Mouse (Mus musculus) forebrain, embryonic 15.5 days (tissue): ENCODE results near the gene Id2. TPM values are rescaled to one million over a fixed set of nuclear protein-coding genes. Genes with fewer than 3 reads are reported as not detected.
A peak's percentile ranks its signal among the peaks of the same experiment; 100 is the strongest.

ENCODE experiments used
- ATAC-seq: fragments of 200-750 bp; cut with Nextera tagmentation; replicated peaks from 2 replicates; pipeline ENCODE4 v1.8.0; 2017; ENCODE audit warnings: mild to moderate bottlenecking, moderate TSS enrichment, moderate library complexity
- H3K27ac ChIP-seq: fragments of 300-500 bp; sonication (generic); replicated peaks from 2 replicates; pipeline ENCODE4 v1.5.1; 2015; ENCODE audit warnings: mild to moderate bottlenecking, inconsistent platforms
- H3K27me3 ChIP-seq: fragments of 300-500 bp; sonication (generic); 2 replicates; pipeline ENCODE4 v1.6.1; 2015; ENCODE audit warnings: inconsistent platforms
- H3K36me3 ChIP-seq: fragments of 300-500 bp; sonication (generic); 2 replicates; pipeline ENCODE4 v1.6.1; 2015; ENCODE audit warnings: mild to moderate bottlenecking, inconsistent platforms
- H3K4me1 ChIP-seq: fragments of 300-500 bp; sonication (generic); 2 replicates; pipeline ENCODE4 v1.6.1; 2015; ENCODE audit warnings: inconsistent platforms
- H3K4me2 ChIP-seq: fragments of 300-500 bp; sonication (generic); replicated peaks from 2 replicates; pipeline ENCODE4 v1.6.1; 2015; ENCODE audit warnings: mild to moderate bottlenecking, inconsistent platforms
- H3K4me3 ChIP-seq: fragments of 300-500 bp; sonication (generic); 2 replicates; pipeline ENCODE4 v1.5.1; 2015; ENCODE audit warnings: mild to moderate bottlenecking, inconsistent platforms
- H3K9ac ChIP-seq: fragments of 300-500 bp; sonication (generic); replicated peaks from 2 replicates; pipeline ENCODE4 v1.6.1; 2015; ENCODE audit warnings: mild to moderate bottlenecking, inconsistent platforms
- H3K9me3 ChIP-seq: fragments of 300-500 bp; sonication (generic); 2 replicates; pipeline ENCODE4 v1.6.1; 2016; ENCODE audit warnings: inconsistent platforms
- WGBS: fragments of 180-500 bp; shearing (Covaris S2); methylation state at CpG from one replicate; pipeline ENCODE4 v1.1.7; 2015; ENCODE audit warnings: mixed read lengths; 5-methylcytosine and 5-hydroxymethylcytosine counted together
- polyA plus RNA-seq: library from polyadenylated mRNA; unstranded; fragments of >200 nt; fragmentation: Nextera tagmentation; extraction: Ambion mirVana; gene quantifications from 2 replicates; pipeline ENCODE4 v1.2.1, GENCODE M21; 2015

Id2 gene
- polyA plus RNA-seq, 1 experiment from 2014 or later, result 581 TPM

GRCm38 (mm10) chr12:25095538-25095937, 1.4 kb downstream of the Id2 start:
- Histone ChIP-seq H3K27me3 (0 out of 2 replicates have a peak, but pooled peaks cover 3% of the 10 kb centered on the region), H3K4me3 (peak overlapping the region; percentile 85), H3K9ac (peak overlapping the region; percentile 84), H3K9me3 (no peaks in the 10 kb centered on the region), H3K4me1 (peaks cover 54% of the 10 kb centered on the region), H3K4me2 (peak overlapping the region; percentile 95), H3K36me3 (no peaks in the 10 kb centered on the region), H3K27ac (peak overlapping the region; percentile 80)
- under 1% methylated on average over 19 of the region's 19 CpGs for WGBS
- peak; percentile 2 for ATAC-seq

GRCm38 (mm10) chr12:25094621-25095521, 2.1 kb downstream of the Id2 start:
- Histone ChIP-seq H3K4me3 (peak overlapping the region; percentile 85), H3K27me3 (0 out of 2 replicates have a peak, but pooled peaks cover 3% of the 10 kb centered on the region), H3K27ac (peak overlapping the region; percentile 80), H3K4me1 (peaks cover 48% of the 10 kb centered on the region), H3K36me3 (no peaks in the 10 kb centered on the region), H3K9me3 (no peaks in the 10 kb centered on the region), H3K4me2 (peak overlapping the region; percentile 95), H3K9ac (peak overlapping the region; percentile 84)
- WGBS, result 1% methylated on average over 22 of the region's 22 CpGs
- no peak for ATAC-seq

- no peak for ATAC-seq
- H3K27me3 ChIP-seq, result 0 out of 2 replicates have a peak, but pooled peaks cover 3% of the 10 kb centered on the region
- H3K9me3 ChIP-seq, result no peaks in the 10 kb centered on the region
- peaks cover 36% of the 10 kb centered on the region for H3K4me1 ChIP-seq
- WGBS, result 23% methylated on average over 11 of the region's 11 CpGs
- H3K4me3 ChIP-seq, result peak overlapping the region; percentile 41
- H3K27ac ChIP-seq, result peak overlapping the region; percentile 64
- peak overlapping the region; percentile 58 for H3K4me2 ChIP-seq
- no peaks in the 10 kb centered on the region for H3K36me3 ChIP-seq
- H3K9ac ChIP-seq, result peak overlapping the region; percentile 34
These were observed 3.6 kb downstream of the Id2 start for GRCm38 (mm10) chr12:25093241-25093774.

GRCm38 (mm10) chr12:25092751-25093211, 4.2 kb downstream of the Id2 start:
- peak overlapping the region; percentile 58 for H3K4me2 ChIP-seq
- WGBS, result 2% methylated on average over 17 of the region's 17 CpGs
- no peak for ATAC-seq

GRCm38 (mm10) chr12:25092027-25092704, 4.8 kb downstream of the Id2 start:
- Histone ChIP-seq H3K4me3 (peak overlapping the region; percentile 41), H3K9ac (peak overlapping the region; percentile 30; the same call in 1 of the 2 replicates), H3K36me3 (no peaks in the 10 kb centered on the region), H3K4me2 (peak overlapping the region; percentile 58), H3K27ac (peak overlapping the region; percentile 64; the same call in 1 of the 2 replicates), H3K27me3 (0 out of 2 replicates have a peak, but pooled peaks cover 3% of the 10 kb centered on the region), H3K4me1 (peaks cover 25% of the 10 kb centered on the region), H3K9me3 (no peaks in the 10 kb centered on the region)
- ATAC-seq, result peak; percentile 62; the same call in 1 of the 2 replicates
- 8% methylated on average over 25 of the region's 25 CpGs for WGBS

More at GRCm38 (mm10) chr12:25092751-25093211, 4.2 kb downstream of the Id2 start:
- H3K9me3 ChIP-seq, result no peaks in the 10 kb centered on the region
- H3K27me3 ChIP-seq, result 0 out of 2 replicates have a peak, but pooled peaks cover 3% of the 10 kb centered on the region
- H3K4me3 ChIP-seq, result peak overlapping the region; percentile 41
- H3K36me3 ChIP-seq, result no peaks in the 10 kb centered on the region
- peaks cover 30% of the 10 kb centered on the region for H3K4me1 ChIP-seq
- peak overlapping the region; percentile 64 for H3K27ac ChIP-seq
- peak overlapping the region; percentile 34 for H3K9ac ChIP-seq

GRCm38 (mm10) chr12:25089433-25089832, 7.5 kb downstream of the Id2 start:
- no peak for ATAC-seq
- H3K9ac ChIP-seq, result no peak overlapping the region
- H3K4me2 ChIP-seq, result no peak overlapping the region
- H3K27ac ChIP-seq, result no peak overlapping the region
- H3K9me3 ChIP-seq, result no peaks in the 10 kb centered on the region
- H3K27me3 ChIP-seq, result 0 out of 2 replicates have a peak, but pooled peaks cover 3% of the 10 kb centered on the region
- peaks cover 20% of the 10 kb centered on the region for H3K4me1 ChIP-seq
- no peak overlapping the region for H3K4me3 ChIP-seq
- 90% methylated on average over 1 of the region's 1 CpGs for WGBS
- H3K36me3 ChIP-seq, result no peaks in the 10 kb centered on the region

GRCm38 (mm10) chr12:25086966-25087365, 10.0 kb downstream of the Id2 start:
- no peak overlapping the region for H3K4me2 ChIP-seq
- ATAC-seq, result no peak
- no peaks in the 10 kb centered on the region for H3K27me3 ChIP-seq
- no peak overlapping the region for H3K4me3 ChIP-seq
- H3K4me1 ChIP-seq, result 0 out of 2 replicates have a peak, but pooled peaks cover 5% of the 10 kb centered on the region
- no peak overlapping the region for H3K27ac ChIP-seq
- no peaks in the 10 kb centered on the region for H3K9me3 ChIP-seq
- no peak overlapping the region for H3K9ac ChIP-seq
- WGBS, result 42% methylated on average over 4 of the region's 4 CpGs
- H3K36me3 ChIP-seq, result no peaks in the 10 kb centered on the region

- Histone ChIP-seq H3K36me3 (no peaks in the 10 kb centered on the region), H3K4me1 (0 out of 2 replicates have a peak, but pooled peaks cover 3% of the 10 kb centered on the region), H3K4me2 (no peak overlapping the region), H3K27ac (no peak overlapping the region), H3K27me3 (no peaks in the 10 kb centered on the region), H3K9ac (no peak overlapping the region), H3K9me3 (no peaks in the 10 kb centered on the region), H3K4me3 (no peak overlapping the region)
- no peak for ATAC-seq
- 42% methylated on average over 26 of the region's 26 CpGs for WGBS
These were observed 13.4 kb downstream of the Id2 start for GRCm38 (mm10) chr12:25083260-25084178.

GRCm38 (mm10) chr12:25074344-25074743, 22.6 kb downstream of the Id2 start:
- no peak for ATAC-seq
- H3K36me3 ChIP-seq, result no peaks in the 10 kb centered on the region
- H3K27me3 ChIP-seq, result no peaks in the 10 kb centered on the region
- H3K27ac ChIP-seq, result no peak overlapping the region
- no peak overlapping the region for H3K4me2 ChIP-seq
- WGBS, result 87% methylated on average over 3 of the region's 3 CpGs
- no peak overlapping the region for H3K9ac ChIP-seq
- H3K4me1 ChIP-seq, result no peaks in the 10 kb centered on the region
- no peak overlapping the region for H3K4me3 ChIP-seq
- H3K9me3 ChIP-seq, result no peaks in the 10 kb centered on the region

GRCm38 (mm10) chr12:25073374-25073773, 23.6 kb downstream of the Id2 start:
- H3K4me2 ChIP-seq, result no peak overlapping the region
- no peaks in the 10 kb centered on the region for H3K36me3 ChIP-seq
- no peaks in the 10 kb centered on the region for H3K27me3 ChIP-seq
- H3K9me3 ChIP-seq, result no peaks in the 10 kb centered on the region
- H3K27ac ChIP-seq, result no peak overlapping the region
- H3K9ac ChIP-seq, result no peak overlapping the region
- 84% methylated on average over 4 of the region's 4 CpGs for WGBS
- H3K4me3 ChIP-seq, result no peak overlapping the region
- no peak for ATAC-seq
- H3K4me1 ChIP-seq, result 0 out of 2 replicates have a peak, but pooled peaks cover 2% of the 10 kb centered on the region

- no peak for ATAC-seq
- Histone ChIP-seq H3K4me2 (no peak overlapping the region), H3K9ac (no peak overlapping the region), H3K4me1 (peaks cover 13% of the 10 kb centered on the region), H3K27ac (no peak overlapping the region), H3K36me3 (peaks cover 30% of the 10 kb centered on the region), H3K27me3 (no peaks in the 10 kb centered on the region), H3K4me3 (no peak overlapping the region), H3K9me3 (no peaks in the 10 kb centered on the region)
- WGBS, result 74% methylated on average over 6 of the region's 6 CpGs
These were observed 34.7 kb downstream of the Id2 start for GRCm38 (mm10) chr12:25062264-25062663.
